9 mouse cellular contexts compared by ENCODE assay signal in the genomic region with DNA sequence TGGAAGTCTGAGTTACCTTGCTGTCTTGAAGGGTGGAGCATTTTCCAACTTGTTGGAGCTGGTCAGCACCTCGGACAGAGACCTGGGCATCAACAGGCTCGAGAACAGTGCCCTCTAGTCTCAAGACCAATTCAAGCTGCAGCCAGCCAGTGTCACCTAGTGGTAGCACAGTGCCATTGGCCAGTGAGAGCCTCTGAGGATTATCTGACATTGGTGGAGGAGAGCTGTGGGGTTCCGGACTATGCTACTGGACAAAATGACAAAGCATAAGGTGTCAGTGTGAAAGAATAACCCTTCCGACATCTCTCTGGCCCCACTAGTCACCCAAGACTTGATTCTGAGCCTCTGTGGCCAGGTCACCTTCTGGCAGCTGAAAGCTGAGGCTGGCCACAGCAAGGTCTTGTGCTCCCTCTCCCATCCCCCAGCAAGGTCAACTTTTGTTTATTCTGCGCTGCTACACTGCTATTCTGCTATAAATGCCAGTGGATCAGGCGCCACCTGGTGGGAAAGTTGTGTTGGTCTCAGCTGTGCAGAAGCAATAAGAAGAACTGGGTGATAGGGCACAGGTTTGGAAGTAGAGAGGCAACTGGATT.
DNase-seq lines count a peak whose midpoint lies in the region; ATAC-seq and TF ChIP-seq lines count a peak whose summit lies in the region.
"Had no signal": no experiment of that assay in that cellular context is flagged by ENCODE, and none has a peak within 500 bp of the region (broad histone marks: within the 10 kb centered on the region; RNA-seq: fewer than 3 reads in every experiment).

No protein-coding gene starts in this region.

- no peaks in the 10 kb centered on the region for H3K36me3 ChIP-seq in midbrain, embryonic 11.5 days (ENCODE audit: control insufficient read depth, insufficient read depth, low read length)
- H3K36me3 ChIP-seq in small intestine, adult 2 months (ENCODE audit: control insufficient read depth, insufficient read depth, low read length), result no peaks in the 10 kb centered on the region
- H3K36me3 ChIP-seq in thymus, adult 2 months (ENCODE audit: control insufficient read depth, insufficient read depth, low read length), result no peaks in the 10 kb centered on the region
- H3K36me3 ChIP-seq: liver, embryonic 13.5 days had no signal

- peaks cover 4% of the 10 kb centered on the region; the same call in 1 of the 2 replicates for H3K4me1 ChIP-seq in midbrain, embryonic 11.5 days (ENCODE audit: control insufficient read depth, insufficient read depth, low read length)
- H3K4me1 ChIP-seq in small intestine, adult 2 months (ENCODE audit: control insufficient read depth, insufficient read depth, insufficient read length, low read length), result no peaks in the 10 kb centered on the region
- H3K4me1 ChIP-seq in thymus, adult 2 months (replicated peaks; ENCODE audit: control insufficient read depth, insufficient read depth, low read length), result no peaks in the 10 kb centered on the region
- H3K4me1 ChIP-seq: liver, embryonic 13.5 days had no signal

- no peak overlapping the region for H3K4me3 ChIP-seq in gastrocnemius, adult 2 months
- no peak overlapping the region for H3K4me3 ChIP-seq in midbrain, embryonic 11.5 days (ENCODE audit: low read depth, low read length)
- H3K4me3 ChIP-seq in small intestine, adult 2 months (ENCODE audit: low read depth, low read length), result no peak overlapping the region
- no peak overlapping the region for H3K4me3 ChIP-seq in thymus, adult 2 months (ENCODE audit: control insufficient read depth, insufficient read depth, low read length)
- H3K4me3 ChIP-seq: liver, embryonic 13.5 days had no signal

- peak; percentile 31 for DNase-seq in adrenal gland, adult 2 months
- DNase-seq in cerebellum, postnatal 4 days (ENCODE audit: low spot score in 2 of 2), result peak; percentile 34 to 56
- peak; percentile 42 for DNase-seq in gastrocnemius, adult 2 months
- DNase-seq in hindlimb bud, embryonic 11.5 days (ENCODE audit: extremely low spot score, low read depth, low spot score), result peak; percentile 71
- peak; percentile 21 to 36 for DNase-seq in left cerebral cortex, adult 8-10 months (ENCODE audit: low spot score in 2 of 2)
- DNase-seq in midbrain, embryonic 11.5 days (ENCODE audit: low spot score, missing footprints), result peak; percentile 94
- DNase-seq in thymus, adult 2 months, result no peak
- DNase-seq: liver, embryonic 13.5 days had no signal

- intact Hi-C loops in gastrocnemius, adult 2 months (cut with DNase I), result loop anchor here (10.0 kb wide), 1 partner anchor 441 kb away; a partner anchor contains a TSS

- peak; percentile 88 for ATAC-seq in midbrain, embryonic 11.5 days (ENCODE audit: low FRiP score)

- no peak for TF ChIP-seq POLR2A in small intestine, adult 2 months (IDR thresholded peaks at IDR 0.05; ENCODE audit: low read depth, low read length)
- TF ChIP-seq POLR2A in thymus, adult 2 months (IDR thresholded peaks at IDR 0.05; ENCODE audit: control insufficient read depth, extremely low read depth, insufficient read depth, low read length, poor library complexity), result no peak

- 17% methylated on average over 6 of the region's 6 CpGs for WGBS in midbrain, embryonic 11.5 days
- 12% methylated on average over 6 of the region's 6 CpGs for WGBS in small intestine, adult 2 months
- 25% methylated on average over 6 of the region's 6 CpGs for WGBS in thymus, adult 2 months

- no peak overlapping the region for H3K27ac ChIP-seq in gastrocnemius, adult 2 months
- no peak overlapping the region for H3K27ac ChIP-seq in midbrain, embryonic 11.5 days (ENCODE audit: low read depth, low read length)
- H3K27ac ChIP-seq in small intestine, adult 2 months (ENCODE audit: insufficient read depth, low read depth, low read length), result no peak overlapping the region
- no peak overlapping the region for H3K27ac ChIP-seq in thymus, adult 2 months (ENCODE audit: control insufficient read depth, insufficient read depth, low read length)
- H3K27ac ChIP-seq: liver, embryonic 13.5 days had no signal

- no peak overlapping the region for H3K9ac ChIP-seq in midbrain, embryonic 11.5 days (ENCODE audit: low read length)
- H3K9ac ChIP-seq: liver, embryonic 13.5 days had no signal

- H3K4me2 ChIP-seq in midbrain, embryonic 11.5 days, result no peak overlapping the region
- H3K4me2 ChIP-seq: liver, embryonic 13.5 days had no signal

- no peaks in the 10 kb centered on the region for H3K9me3 ChIP-seq in midbrain, embryonic 11.5 days (ENCODE audit: control insufficient read depth, low read length)
- H3K9me3 ChIP-seq: liver, embryonic 13.5 days had no signal

- no peaks in the 10 kb centered on the region for H3K27me3 ChIP-seq in midbrain, embryonic 11.5 days (ENCODE audit: control insufficient read depth, insufficient read depth, low read length)
- H3K27me3 ChIP-seq in small intestine, adult 2 months (ENCODE audit: control insufficient read depth, insufficient read depth, low read length), result no peaks in the 10 kb centered on the region
- H3K27me3 ChIP-seq in thymus, adult 2 months (ENCODE audit: control insufficient read depth, insufficient read depth, low read length), result no peaks in the 10 kb centered on the region
- H3K27me3 ChIP-seq: liver, embryonic 13.5 days had no signal

- TF ChIP-seq CTCF in gastrocnemius, adult 2 months (IDR thresholded peaks at IDR 0.05), result peak; percentile 64
- peak; percentile 73; the same call in 1 of the 2 replicates for TF ChIP-seq CTCF in small intestine, adult 2 months (IDR thresholded peaks at IDR 0.05; ENCODE audit: extremely low read depth, insufficient read length, insufficient replicate concordance, low read depth, low read length)
- no peak for TF ChIP-seq CTCF in thymus, adult 2 months (IDR thresholded peaks at IDR 0.05; ENCODE audit: borderline replicate concordance, control insufficient read depth, extremely low read depth, insufficient read depth, low read length, poor library complexity)
